26 mouse cellular contexts compared by ENCODE assay signal in the genomic region with DNA sequence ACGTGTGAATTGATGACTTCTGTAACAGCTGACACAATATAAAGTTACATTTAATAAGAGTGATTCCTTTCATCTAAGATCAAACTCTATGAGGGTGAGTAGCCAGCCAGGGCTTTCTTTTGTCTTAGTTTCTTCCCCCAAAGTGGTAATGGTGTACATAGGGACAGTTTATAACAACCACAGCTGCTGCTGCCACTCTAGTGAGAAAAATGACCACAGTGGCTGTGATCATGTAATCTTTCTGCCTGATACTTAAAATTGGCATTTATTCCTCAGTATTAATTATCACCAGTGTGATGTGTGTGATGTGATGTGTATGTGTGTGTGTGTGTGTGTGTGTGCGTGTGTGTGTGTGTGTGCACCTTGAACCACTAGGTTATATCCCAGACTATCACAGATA. TPM values are rescaled to one million over a fixed set of nuclear protein-coding genes. Genes with fewer than 3 reads are reported as not detected.
DNase-seq lines count a peak whose midpoint lies in the region; ATAC-seq and TF ChIP-seq lines count a peak whose summit lies in the region.
"Had no signal": no experiment of that assay in that cellular context is flagged by ENCODE, and none has a peak within 500 bp of the region (broad histone marks: within the 10 kb centered on the region; RNA-seq: fewer than 3 reads in every experiment).

No protein-coding gene starts in this region.

- no peak for ATAC-seq in heart, embryonic 13.5 days (ENCODE audit: extremely low read depth, insufficient number of reproducible peaks, low FRiP score, low TSS enrichment)
- ATAC-seq in lung, embryonic 14.5 days (ENCODE audit: insufficient read depth): no peak
- no peak for ATAC-seq in intestine, embryonic 16.5 days
- ATAC-seq in stomach, postnatal 0 days (ENCODE audit: low FRiP score, low TSS enrichment): no peak
- ATAC-seq: liver, postnatal 0 days; midbrain, embryonic 15.5 days had no signal

- peaks cover 45% of the 10 kb centered on the region for H3K36me3 ChIP-seq in heart, embryonic 13.5 days
- H3K36me3 ChIP-seq in heart, embryonic 10.5 days: peaks cover 15% of the 10 kb centered on the region
- H3K36me3 ChIP-seq in lung, embryonic 14.5 days (ENCODE audit: insufficient read depth): peaks cover 16% of the 10 kb centered on the region; the same call in 1 of the 2 replicates
- H3K36me3 ChIP-seq in intestine, embryonic 16.5 days (ENCODE audit: control insufficient read depth, insufficient read depth, low read length): no peaks in the 10 kb centered on the region
- H3K36me3 ChIP-seq in stomach, postnatal 0 days (ENCODE audit: control insufficient read depth, insufficient read depth, low read length): no peaks in the 10 kb centered on the region
- H3K36me3 ChIP-seq: embryonic facial prominence, embryonic 12.5 days; forebrain, embryonic 12.5 days; G1E; hindbrain, embryonic 12.5 days; limb, embryonic 12.5 days; midbrain, embryonic 15.5 days; neural tube, embryonic 15.5 days had no signal

- H3K27me3 ChIP-seq in heart, embryonic 13.5 days (replicated peaks): peaks cover 31% of the 10 kb centered on the region
- H3K27me3 ChIP-seq in heart, embryonic 10.5 days (ENCODE audit: insufficient read depth, poor library complexity, severe bottlenecking): no peaks in the 10 kb centered on the region; the same call in 1 of the 2 replicates
- H3K27me3 ChIP-seq in lung, embryonic 14.5 days (ENCODE audit: insufficient read depth, low read length): no peaks in the 10 kb centered on the region
- no peaks in the 10 kb centered on the region for H3K27me3 ChIP-seq in intestine, embryonic 16.5 days (replicated peaks; ENCODE audit: control insufficient read depth, insufficient read depth, low read length)
- no peaks in the 10 kb centered on the region for H3K27me3 ChIP-seq in stomach, postnatal 0 days (ENCODE audit: control insufficient read depth, insufficient read depth, low read length)
- H3K27me3 ChIP-seq: CH12.LX; embryonic facial prominence, embryonic 12.5 days; forebrain, embryonic 12.5 days; hindbrain, embryonic 12.5 days; limb, embryonic 12.5 days; midbrain, embryonic 15.5 days; neural tube, embryonic 15.5 days; Patski had no signal

- H3K4me3 ChIP-seq in heart, embryonic 13.5 days: no peak overlapping the region; the same call in 1 of the 2 replicates
- no peak overlapping the region for H3K4me3 ChIP-seq in heart, embryonic 10.5 days
- H3K4me3 ChIP-seq in lung, embryonic 14.5 days (ENCODE audit: low read depth, low read length): no peak overlapping the region
- H3K4me3 ChIP-seq in lung, adult 2 months (replicated peaks; ENCODE audit: extremely low read depth, low read depth, low read length): no peak overlapping the region
- H3K4me3 ChIP-seq in intestine, embryonic 16.5 days (ENCODE audit: low read length): peak overlapping the region; percentile 38
- peak overlapping the region; percentile 49 for H3K4me3 ChIP-seq in stomach, postnatal 0 days (ENCODE audit: low read depth, low read length)
- H3K4me3 ChIP-seq: embryonic facial prominence, embryonic 12.5 days; erythroblast, embryonic 14.5 days; forebrain, embryonic 12.5 days; hindbrain, embryonic 12.5 days; limb, embryonic 12.5 days; midbrain, embryonic 15.5 days; neural tube, embryonic 15.5 days had no signal

- TF ChIP-seq EP300 in stomach, postnatal 0 days (optimal IDR thresholded peaks at IDR 0.05): no peak

- H3K9ac ChIP-seq in heart, embryonic 13.5 days: peak overlapping the region; percentile 50
- no peak overlapping the region; the same call in 1 of the 2 replicates for H3K9ac ChIP-seq in lung, embryonic 14.5 days
- peak overlapping the region; percentile 11; the same call in 1 of the 2 replicates for H3K9ac ChIP-seq in intestine, embryonic 16.5 days (ENCODE audit: low read depth, low read length)
- peak overlapping the region; percentile 77 for H3K9ac ChIP-seq in stomach, postnatal 0 days (ENCODE audit: low read length)
- H3K9ac ChIP-seq: embryonic facial prominence, embryonic 12.5 days; forebrain, embryonic 12.5 days; hindbrain, embryonic 12.5 days; limb, embryonic 12.5 days; liver, postnatal 0 days; midbrain, embryonic 15.5 days; neural tube, embryonic 15.5 days had no signal

- TF ChIP-seq CTCF in lung, embryonic 14.5 days (IDR thresholded peaks at IDR 0.05; ENCODE audit: low read depth): no peak
- no peak for TF ChIP-seq CTCF in lung, adult 2 months (IDR thresholded peaks at IDR 0.05; ENCODE audit: insufficient read depth, low read length)
- no peak for TF ChIP-seq CTCF in stomach, postnatal 0 days (IDR thresholded peaks at IDR 0.05; ENCODE audit: low read depth)

- WGBS in heart, embryonic 13.5 days: 75% methylated on average over 2 of the region's 2 CpGs
- 84% methylated on average over 2 of the region's 2 CpGs for WGBS in heart, embryonic 10.5 days
- WGBS in lung, embryonic 14.5 days: 68% methylated on average over 2 of the region's 2 CpGs
- WGBS in lung, adult 2 months: 64% methylated on average over 2 of the region's 2 CpGs
- 72% methylated on average over 2 of the region's 2 CpGs for WGBS in intestine, embryonic 16.5 days
- 52% methylated on average over 2 of the region's 2 CpGs for WGBS in stomach, postnatal 0 days

- H3K4me1 ChIP-seq in heart, embryonic 13.5 days: peaks cover 30% of the 10 kb centered on the region
- H3K4me1 ChIP-seq in heart, embryonic 10.5 days: peaks cover 14% of the 10 kb centered on the region; the same call in 1 of the 2 replicates
- peaks cover 5% of the 10 kb centered on the region; the same call in 1 of the 2 replicates for H3K4me1 ChIP-seq in lung, embryonic 14.5 days (ENCODE audit: insufficient read depth)
- no peaks in the 10 kb centered on the region; the same call in none of the 2 replicates for H3K4me1 ChIP-seq in lung, adult 2 months (ENCODE audit: control insufficient read depth, insufficient read depth, low read length)
- peaks cover 4% of the 10 kb centered on the region for H3K4me1 ChIP-seq in intestine, embryonic 16.5 days (ENCODE audit: control insufficient read depth, insufficient read depth, low read length)
- no peaks in the 10 kb centered on the region for H3K4me1 ChIP-seq in stomach, postnatal 0 days (replicated peaks; ENCODE audit: control insufficient read depth, insufficient read depth)
- H3K4me1 ChIP-seq: forebrain, embryonic 12.5 days; hindbrain, embryonic 12.5 days; midbrain, embryonic 15.5 days; neural tube, embryonic 15.5 days had no signal

- H3K9me3 ChIP-seq in heart, embryonic 13.5 days: no peaks in the 10 kb centered on the region
- no peaks in the 10 kb centered on the region for H3K9me3 ChIP-seq in heart, embryonic 10.5 days
- no peaks in the 10 kb centered on the region for H3K9me3 ChIP-seq in lung, embryonic 14.5 days (ENCODE audit: low read depth, low read length)
- no peaks in the 10 kb centered on the region for H3K9me3 ChIP-seq in intestine, embryonic 16.5 days (ENCODE audit: control insufficient read depth, low read length)
- no peaks in the 10 kb centered on the region for H3K9me3 ChIP-seq in stomach, postnatal 0 days (ENCODE audit: control insufficient read depth, low read length)
- H3K9me3 ChIP-seq: embryonic facial prominence, embryonic 12.5 days; forebrain, embryonic 12.5 days; G1E; hindbrain, embryonic 12.5 days; limb, embryonic 12.5 days; midbrain, embryonic 15.5 days; neural tube, embryonic 15.5 days had no signal

- no peak for DNase-seq in heart, embryonic 10.5 days (ENCODE audit: low spot score)
- DNase-seq in lung, embryonic 14.5 days: no peak
- no peak for DNase-seq in lung, adult 2 months
- no peak for DNase-seq in stomach, postnatal 0 days (ENCODE audit: low spot score)
- no peak for DNase-seq in natural killer cell, adult 2 months (ENCODE audit: low spot score in 2 of 2)
- DNase-seq: cerebellum, adult 18-20 months; cerebellum, postnatal 14 days; kidney, adult 9 months; kidney, postnatal 36 days; layer of hippocampus, postnatal 36 days; liver, postnatal 0 days had no signal

- TF ChIP-seq POLR2A in lung, adult 2 months (IDR thresholded peaks at IDR 0.05; ENCODE audit: borderline replicate concordance, extremely low read depth, low read depth, low read length): no peak

- no peak overlapping the region for H3K27ac ChIP-seq in heart, embryonic 13.5 days (replicated peaks)
- no peak overlapping the region for H3K27ac ChIP-seq in heart, embryonic 10.5 days
- no peak overlapping the region for H3K27ac ChIP-seq in lung, embryonic 14.5 days (ENCODE audit: low read depth)
- H3K27ac ChIP-seq in intestine, embryonic 16.5 days (ENCODE audit: low read length): no peak overlapping the region
- peak overlapping the region; percentile 97 for H3K27ac ChIP-seq in stomach, postnatal 0 days (replicated peaks)
- H3K27ac ChIP-seq: forebrain, embryonic 12.5 days; hindbrain, embryonic 12.5 days; limb, embryonic 12.5 days; macrophage; midbrain, embryonic 15.5 days; neural tube, embryonic 15.5 days had no signal

- peak overlapping the region; percentile 70 for H3K4me2 ChIP-seq in heart, embryonic 13.5 days
- H3K4me2 ChIP-seq in lung, embryonic 14.5 days: peak overlapping the region; percentile 54; the same call in 1 of the 2 replicates
- H3K4me2 ChIP-seq in intestine, embryonic 16.5 days (ENCODE audit: low read depth, low read length): no peak overlapping the region
- peak overlapping the region; percentile 42 for H3K4me2 ChIP-seq in stomach, postnatal 0 days (replicated peaks; ENCODE audit: low read depth)
- H3K4me2 ChIP-seq: embryonic facial prominence, embryonic 12.5 days; forebrain, embryonic 12.5 days; hindbrain, embryonic 12.5 days; limb, embryonic 12.5 days; liver, embryonic 11.5 days; midbrain, embryonic 15.5 days; neural tube, embryonic 15.5 days had no signal

RNA-seq across cellular contexts. Expression of a gene that starts 3.5 kb away (rescaled TPM):
- 1,110 and 1,204 TPM in 2 replicates for polyA plus RNA-seq in heart, embryonic 13.5 days (2015; fragmentation: Nextera tagmentation; extraction: Ambion mirVana)
- polyA plus RNA-seq in heart, embryonic 10.5 days (2016; fragmentation: Nextera tagmentation; extraction: Ambion mirVana): 1,821 and 2,118 TPM in 2 replicates
- 854 and 863 TPM in 2 replicates for polyA plus RNA-seq in lung, embryonic 14.5 days (2014; fragmentation: Nextera tagmentation; extraction: Ambion mirVana)
- polyA plus RNA-seq in lung, adult 2 months (2012; rRNA removed): 337 and 584 TPM in 2 replicates
- 1,466 and 1,574 TPM in 2 replicates for polyA plus RNA-seq in intestine, embryonic 16.5 days (2015; fragmentation: Nextera tagmentation; extraction: Ambion mirVana)
- polyA plus RNA-seq in stomach, postnatal 0 days (2015; fragmentation: Nextera tagmentation; extraction: Ambion mirVana): 3,095 and 3,545 TPM in 2 replicates
- polyA plus RNA-seq: erythroblast, embryonic 14.5 days; G1E had no signal

RNA-seq across cellular contexts. Expression of a gene that starts 38.6 kb away (rescaled TPM):
- polyA plus RNA-seq in heart, embryonic 13.5 days (2015; fragmentation: Nextera tagmentation; extraction: Ambion mirVana): 2.6 and 2.8 TPM in 2 replicates
- 1.1 and 4.8 TPM in 2 replicates for polyA plus RNA-seq in heart, embryonic 10.5 days (2016; fragmentation: Nextera tagmentation; extraction: Ambion mirVana)
- 5.7 and 6.3 TPM in 2 replicates for polyA plus RNA-seq in lung, embryonic 14.5 days (2014; fragmentation: Nextera tagmentation; extraction: Ambion mirVana)
- polyA plus RNA-seq in lung, adult 2 months (2012; rRNA removed): 9.2 and 10.0 TPM in 2 replicates
- 5.8 and 6.4 TPM in 2 replicates for polyA plus RNA-seq in intestine, embryonic 16.5 days (2015; fragmentation: Nextera tagmentation; extraction: Ambion mirVana)
- polyA plus RNA-seq in stomach, postnatal 0 days (2015; fragmentation: Nextera tagmentation; extraction: Ambion mirVana): 8.3 and 9.0 TPM in 2 replicates
- polyA plus RNA-seq: erythroblast, embryonic 14.5 days; G1E; testis, adult 2 months had no signal

RNA-seq across cellular contexts. Expression of a gene that starts 59.9 kb away (rescaled TPM):
- polyA plus RNA-seq in heart, embryonic 13.5 days (2015; fragmentation: Nextera tagmentation; extraction: Ambion mirVana): 5.5 and 6.4 TPM in 2 replicates
- polyA plus RNA-seq in heart, embryonic 10.5 days (2016; fragmentation: Nextera tagmentation; extraction: Ambion mirVana): 3.9 and 6.3 TPM in 2 replicates
- polyA plus RNA-seq in lung, embryonic 14.5 days (2014; fragmentation: Nextera tagmentation; extraction: Ambion mirVana): 9.8 and 11.1 TPM in 2 replicates
- polyA plus RNA-seq in lung, adult 2 months (2012; rRNA removed): 5.1 and 7.4 TPM in 2 replicates
- 22.9 and 24.3 TPM in 2 replicates for polyA plus RNA-seq in intestine, embryonic 16.5 days (2015; fragmentation: Nextera tagmentation; extraction: Ambion mirVana)
- 13.0 and 13.1 TPM in 2 replicates for polyA plus RNA-seq in stomach, postnatal 0 days (2015; fragmentation: Nextera tagmentation; extraction: Ambion mirVana)
- polyA plus RNA-seq: erythroblast, embryonic 14.5 days; G1E had no signal

Comparison
In these comparisons a context has a peak if more than half of its experiments do, and no peak if none do; other contexts are left out.
1. H3K4me3 ChIP-seq: peak in intestine, embryonic 16.5 days (single experiment) and stomach, postnatal 0 days (single experiment); none in heart, embryonic 13.5 days (single experiment), heart, embryonic 10.5 days (single experiment), lung, embryonic 14.5 days (single experiment) and lung, adult 2 months (single experiment).